Mouse (Mus musculus) small intestine, adult 2 months (tissue): ENCODE data around the gene Plekhg2. TPM values are rescaled to one million over a fixed set of nuclear protein-coding genes. Genes with fewer than 3 reads are reported as not detected.
A peak's percentile ranks its signal among the peaks of the same experiment; 100 is the strongest.

Experiments used
- H3K27ac ChIP-seq: fragments of 200-500 bp; 2 replicates; pipeline ENCODE4 v1.5.1; 2012; ENCODE audit warnings: low read depth, low read length, control low read depth, inconsistent platforms; ENCODE audit not compliant: insufficient read depth
- H3K27me3 ChIP-seq: fragments of 200-500 bp; 2 replicates; pipeline ENCODE4 v1.6.1; 2012; ENCODE audit warnings: mild to moderate bottlenecking, moderate library complexity, low read length, inconsistent platforms; ENCODE audit not compliant: control insufficient read depth, insufficient read depth
- H3K36me3 ChIP-seq: fragments of 200-500 bp; 2 replicates; pipeline ENCODE4 v1.6.1; 2012; ENCODE audit warnings: mild to moderate bottlenecking, low read length, control low read depth, inconsistent platforms; ENCODE audit not compliant: control insufficient read depth, insufficient read depth
- H3K4me1 ChIP-seq: fragments of 200-500 bp; 2 replicates; pipeline ENCODE4 v1.6.1; 2012; ENCODE audit warnings: low read length, inconsistent platforms, mixed read lengths; ENCODE audit not compliant: control insufficient read depth, insufficient read depth, insufficient read length
- H3K4me3 ChIP-seq: fragments of 200-500 bp; 2 replicates; pipeline ENCODE4 v1.5.1; 2012; ENCODE audit warnings: low read depth, mild to moderate bottlenecking, control low read depth, inconsistent platforms, low read length, moderate library complexity
- CTCF ChIP-seq: fragments of 200-500 bp; IDR thresholded peaks from 2 replicates; pipeline ENCODE4 v1.5.1; 2012; ENCODE audit warnings: low read depth, mild to moderate bottlenecking, control low read depth, inconsistent platforms, low read length, moderate library complexity, mixed read lengths; ENCODE audit not compliant: insufficient replicate concordance, insufficient read length; ENCODE audit errors: extremely low read depth
- POLR2A ChIP-seq: fragments of 200-500 bp; IDR thresholded peaks from 2 replicates; pipeline ENCODE4 v1.6.1; 2012; ENCODE audit warnings: low read depth, mild to moderate bottlenecking, control low read depth, inconsistent platforms, low read length, moderate library complexity
- WGBS: fragments of 180-500 bp; shearing (Covaris S2); methylation state at CpG from one replicate; pipeline ENCODE4 v1.1.7; 2018; 5-methylcytosine and 5-hydroxymethylcytosine counted together
- polyA plus RNA-seq: library from polyadenylated mRNA; depleted of rRNA; stranded (reverse); fragments of >200 nt; gene quantifications from 2 replicates; pipeline ENCODE4 v1.2.3, GENCODE M21; 2012

Plekhg2 gene
- polyA plus RNA-seq, 1 experiment: 58.2 TPM

DNA sequence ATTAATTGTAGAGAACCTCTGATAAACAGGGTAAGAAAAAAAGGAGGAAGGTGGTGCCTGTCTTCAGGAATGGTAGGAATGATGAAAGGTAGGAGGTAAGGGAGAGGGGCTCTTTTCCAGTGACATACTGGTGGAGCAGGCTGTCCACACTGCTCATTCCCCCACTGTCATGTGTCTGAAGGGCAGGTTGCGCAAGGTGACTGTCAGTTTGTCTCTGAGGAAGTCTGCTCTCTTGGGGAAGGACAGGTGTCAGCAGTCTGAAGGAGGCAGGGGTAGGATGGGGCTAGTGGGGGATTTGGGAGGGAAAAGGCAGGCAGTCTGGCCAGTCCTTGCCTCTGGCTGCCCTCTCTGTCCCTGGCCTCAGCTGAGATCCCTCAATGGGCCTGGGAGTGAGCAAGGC is 28.6 kb upstream of the Plekhg2 start:
- WGBS: 100% methylated on average over 1 of the region's 1 CpGs
- TF ChIP-seq CTCF: no peak
- no peak for TF ChIP-seq POLR2A
- H3K27me3 ChIP-seq: no peaks in the 10 kb centered on the region
- H3K4me3 ChIP-seq: no peak overlapping the region
- no peaks in the 10 kb centered on the region for H3K4me1 ChIP-seq
- no peak overlapping the region for H3K27ac ChIP-seq
- H3K36me3 ChIP-seq: peaks cover 73% of the 10 kb centered on the region

DNA sequence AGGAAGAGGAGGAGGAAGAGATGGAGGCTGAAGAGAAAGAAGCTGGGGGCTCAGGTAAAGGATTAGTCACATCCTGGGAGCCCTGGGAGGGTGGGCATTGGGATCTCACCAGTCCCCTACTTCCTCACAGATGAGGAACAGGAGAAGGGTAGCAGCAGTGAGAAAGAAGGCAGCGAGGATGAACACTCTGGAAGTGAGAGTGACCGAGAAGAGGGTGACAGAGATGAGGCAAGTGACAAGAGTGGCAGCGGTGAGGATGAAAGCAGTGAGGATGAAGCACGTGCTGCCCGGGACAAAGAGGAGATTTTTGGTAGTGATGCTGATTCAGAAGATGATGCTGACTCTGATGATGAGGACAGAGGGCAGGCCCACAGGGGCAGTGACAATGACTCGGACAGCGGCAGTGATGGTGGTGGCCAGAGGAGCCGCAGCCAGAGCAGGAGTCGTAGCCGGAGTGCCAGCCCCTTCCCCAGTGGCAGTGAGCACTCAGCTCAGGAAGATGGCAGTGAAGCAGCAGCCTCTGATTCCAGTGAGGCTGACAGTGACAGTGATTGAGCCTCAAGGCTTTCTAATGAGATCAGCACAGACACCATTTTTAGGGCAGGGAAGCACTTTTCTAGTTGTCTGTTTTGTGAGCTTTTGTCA is 26.4 kb upstream of the Plekhg2 start:
- TF ChIP-seq CTCF: no peak
- TF ChIP-seq POLR2A: no peak
- H3K4me3 ChIP-seq: no peak overlapping the region
- no peaks in the 10 kb centered on the region for H3K27me3 ChIP-seq
- peaks cover 66% of the 10 kb centered on the region for H3K36me3 ChIP-seq
- peaks cover under 1% of the 10 kb centered on the region; the same call in 1 of the 2 replicates for H3K4me1 ChIP-seq
- no peak overlapping the region for H3K27ac ChIP-seq
- 89% methylated on average over 10 of the region's 10 CpGs for WGBS

DNA sequence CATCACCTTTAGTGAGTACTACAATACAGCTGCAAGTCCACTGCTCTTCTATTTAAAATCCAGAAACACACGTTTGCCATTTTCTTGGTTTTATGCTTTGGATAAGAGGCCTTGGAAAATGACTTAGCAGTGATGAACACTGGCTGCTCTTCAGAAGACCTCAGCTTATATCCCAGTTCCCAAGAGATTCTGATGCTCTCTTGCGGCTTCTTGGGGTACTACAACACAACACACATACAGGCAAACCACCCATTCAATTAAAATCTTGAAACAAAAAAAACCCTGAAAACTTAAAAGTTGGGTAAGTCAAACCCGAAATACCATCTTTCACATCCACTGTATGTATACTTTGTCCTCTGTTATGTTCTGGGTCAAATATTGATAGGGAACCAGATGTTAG is 25.6 kb upstream of the Plekhg2 start:
- TF ChIP-seq CTCF (no peak), POLR2A (no peak)
- 63% methylated on average over 3 of the region's 3 CpGs for WGBS
- no peak overlapping the region for H3K27ac ChIP-seq
- no peak overlapping the region for H3K4me3 ChIP-seq
- peaks cover 60% of the 10 kb centered on the region for H3K36me3 ChIP-seq
- H3K4me1 ChIP-seq: peaks cover 4% of the 10 kb centered on the region; the same call in 1 of the 2 replicates
- H3K27me3 ChIP-seq: no peaks in the 10 kb centered on the region

DNA sequence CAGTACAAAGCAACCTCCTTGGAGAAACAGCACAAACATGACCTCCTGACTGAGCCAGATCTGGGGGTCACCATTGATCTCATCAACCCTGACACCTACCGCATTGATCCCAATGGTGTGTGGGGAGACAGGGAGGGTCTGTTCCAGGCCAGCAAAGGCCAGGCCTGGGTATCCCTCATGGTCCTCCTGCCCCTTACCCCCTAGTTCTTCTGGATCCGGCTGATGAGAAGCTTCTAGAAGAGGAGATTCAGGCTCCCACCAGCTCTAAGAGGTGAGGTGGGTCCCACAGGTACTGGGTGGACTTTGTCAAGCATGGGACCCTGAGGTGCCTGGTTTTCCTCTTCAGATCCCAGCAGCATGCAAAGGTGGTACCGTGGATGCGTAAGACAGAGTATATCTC is 23.0 kb upstream of the Plekhg2 start:
- TF ChIP-seq CTCF (no peak), POLR2A (no peak)
- H3K36me3 ChIP-seq: peaks cover 43% of the 10 kb centered on the region

DNA sequence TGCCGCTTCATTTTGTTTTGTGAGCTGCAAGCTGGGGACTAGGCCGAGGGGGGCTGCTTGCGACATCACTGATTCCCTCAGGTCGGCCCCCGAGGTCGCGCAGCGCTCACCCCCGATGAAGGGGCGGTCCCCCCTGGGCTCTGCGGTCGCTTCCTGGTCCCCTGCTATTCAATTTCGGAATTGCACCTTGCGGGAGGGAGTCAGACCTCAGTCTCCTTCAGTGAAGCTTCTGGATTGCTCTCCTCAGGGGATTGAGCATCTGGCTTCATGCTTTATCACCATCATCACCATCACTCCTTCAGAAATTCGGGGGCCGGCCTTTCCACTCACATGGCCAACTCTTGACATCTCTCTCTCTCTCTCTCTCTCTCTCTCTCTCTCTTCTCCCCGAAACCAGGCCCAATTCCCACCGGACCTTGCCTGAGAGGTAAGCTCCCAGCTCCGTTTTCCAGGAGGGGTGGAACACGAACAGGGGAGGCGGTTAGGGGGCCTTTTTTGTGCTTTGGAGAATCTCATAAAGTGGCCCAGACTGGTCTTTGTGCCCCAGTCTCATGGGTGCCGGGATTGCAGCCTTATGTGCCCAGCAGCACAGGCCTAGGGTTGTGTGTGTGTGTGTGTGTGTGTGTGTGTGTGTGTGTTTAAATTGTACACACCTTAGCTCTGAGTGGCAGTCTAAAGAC is 21.0 kb upstream of the Plekhg2 start:
- peak overlapping the region; percentile 57; the same call in 1 of the 2 replicates for H3K27ac ChIP-seq
- no peak for TF ChIP-seq POLR2A
- TF ChIP-seq CTCF: no peak
- H3K4me3 ChIP-seq: peak overlapping the region; percentile 97
- H3K4me1 ChIP-seq: peaks cover 8% of the 10 kb centered on the region; the same call in 1 of the 2 replicates
- WGBS: 4% methylated on average over 22 of the region's 22 CpGs
- no peaks in the 10 kb centered on the region for H3K27me3 ChIP-seq
- H3K36me3 ChIP-seq: peaks cover 31% of the 10 kb centered on the region

More for the DNA sequence above, 23.0 kb upstream of the Plekhg2 start:
- no peak overlapping the region for H3K27ac ChIP-seq
- whole genome bisulfite sequencing: 99% methylated on average over 4 of the region's 4 CpGs
- no peak overlapping the region for H3K4me3 ChIP-seq
- H3K27me3 ChIP-seq: no peaks in the 10 kb centered on the region
- H3K4me1 ChIP-seq: peaks cover 4% of the 10 kb centered on the region; the same call in 1 of the 2 replicates

DNA sequence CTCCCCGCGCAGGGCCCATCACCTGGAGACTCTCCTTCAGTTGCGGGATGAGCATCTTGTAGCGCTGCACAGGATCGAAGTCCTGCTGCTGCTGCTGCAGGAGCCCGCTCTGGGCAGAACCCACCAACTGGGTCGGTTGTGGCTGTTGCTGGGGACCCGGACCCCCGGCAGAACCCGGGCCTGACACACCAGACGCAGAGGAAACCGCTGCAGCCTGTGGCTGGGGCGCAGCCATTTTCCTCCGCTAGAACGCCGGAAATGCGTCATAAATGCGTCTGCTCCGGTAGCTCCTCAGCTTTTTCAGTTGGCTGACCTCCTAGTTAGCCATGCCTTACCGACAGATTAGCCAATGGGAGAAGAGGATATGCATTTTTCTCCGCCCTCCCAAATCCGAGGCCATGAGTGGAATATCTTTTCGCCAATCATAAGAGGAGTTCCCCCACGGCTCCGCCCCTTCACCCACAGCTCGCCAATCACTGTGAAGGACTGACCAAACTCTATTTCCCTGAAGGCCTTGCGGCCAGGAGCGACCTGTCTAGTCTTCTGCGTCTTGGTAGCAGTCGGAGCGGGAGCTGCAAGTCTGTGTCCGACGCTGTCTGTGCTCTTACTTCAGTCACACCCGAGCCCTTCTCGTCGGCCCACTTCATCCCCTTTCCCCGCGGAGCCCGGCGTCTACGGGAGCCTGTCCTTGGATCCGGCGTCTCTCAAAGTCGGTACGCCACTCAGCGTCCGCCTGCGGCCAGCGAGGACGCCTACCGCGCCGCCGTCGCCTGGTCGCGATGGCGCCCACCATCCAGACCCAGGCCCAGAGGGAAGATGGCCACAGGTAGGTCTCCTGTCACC is 20.3 kb upstream of the Plekhg2 start, which contains the start of the genes Med29 and Paf1:
TSS of gene Med29 (minus strand) at position 280 of the 843 bp plus-strand sequence.
TSS of gene Paf1 (plus strand) at position 523 of the 843 bp plus-strand sequence.
- peak within 1 kb of the TSS; percentile 97 for H3K4me3 ChIP-seq
- peak; percentile 95 for TF ChIP-seq POLR2A
- no peak for TF ChIP-seq CTCF

More for the DNA sequence above, 20.3 kb upstream of the Plekhg2 start, which contains the start of the genes Med29 and Paf1:
- no peaks in the 10 kb centered on the region for H3K27me3 ChIP-seq
- H3K4me1 ChIP-seq: peaks cover 8% of the 10 kb centered on the region; the same call in 1 of the 2 replicates
- H3K36me3 ChIP-seq: peaks cover 25% of the 10 kb centered on the region
- under 1% methylated on average over 58 of the region's 58 CpGs for WGBS
- peak within 1 kb of the TSS; percentile 57 for H3K27ac ChIP-seq
